In the genomic region with DNA sequence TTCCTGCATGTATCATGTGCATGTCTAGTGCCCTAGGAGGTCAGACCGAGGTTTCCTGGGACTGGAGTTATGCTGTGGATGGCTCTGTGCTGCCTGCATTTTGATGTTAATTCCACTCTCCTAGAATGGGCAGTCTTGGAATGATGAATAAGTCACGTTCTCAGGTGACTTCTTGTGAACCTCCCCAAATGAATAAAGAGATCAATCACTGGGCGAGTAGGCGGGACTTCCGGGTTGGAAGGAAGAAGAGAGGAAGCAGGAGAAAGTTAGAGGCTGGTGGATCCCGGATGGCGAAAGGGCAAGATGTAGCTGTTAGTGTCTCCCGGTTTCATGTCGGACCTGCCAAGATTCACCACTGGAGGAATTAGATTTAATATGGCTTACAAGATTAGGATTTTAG, we compare ENCODE assay signal across 28 mouse cellular contexts.
DNase-seq lines count a peak whose midpoint lies in the region; ATAC-seq and TF ChIP-seq lines count a peak whose summit lies in the region.
"Had no signal": no experiment of that assay in that cellular context is flagged by ENCODE, and none has a peak within 500 bp of the region (broad histone marks: within the 10 kb centered on the region; RNA-seq: fewer than 3 reads in every experiment).

No protein-coding gene starts in this region.

- no peak for TF ChIP-seq EP300 in liver, postnatal 0 days (IDR thresholded peaks at IDR 0.05; ENCODE audit: low read depth)

- no peak for ATAC-seq in liver, postnatal 0 days
- no peak for ATAC-seq in liver, embryonic 12.5 days
- ATAC-seq: forebrain, embryonic 14.5 days; forebrain, postnatal 0 days; hindbrain, postnatal 0 days; inflammation-experienced regulatory T-cells, adult 6 months; Patski had no signal

- H3K9ac ChIP-seq in liver, postnatal 0 days (replicated peaks) = no peak overlapping the region
- no peak overlapping the region for H3K9ac ChIP-seq in liver, embryonic 12.5 days
- H3K9ac ChIP-seq: embryonic facial prominence, embryonic 12.5 days; embryonic facial prominence, embryonic 15.5 days; forebrain, postnatal 0 days; heart, embryonic 13.5 days; hindbrain, embryonic 14.5 days had no signal

- H3K4me3 ChIP-seq in liver, postnatal 0 days (ENCODE audit: low read depth, low read length) = no peak overlapping the region
- H3K4me3 ChIP-seq in liver, embryonic 12.5 days = no peak overlapping the region
- H3K4me3 ChIP-seq: embryonic facial prominence, embryonic 12.5 days; embryonic facial prominence, embryonic 15.5 days; gastrocnemius, adult 2 months; heart, embryonic 13.5 days had no signal

- peak overlapping the region; percentile 34; the same call in 1 of the 2 replicates for H3K27ac ChIP-seq in liver, postnatal 0 days (ENCODE audit: low read depth)
- H3K27ac ChIP-seq in liver, embryonic 12.5 days = no peak overlapping the region
- H3K27ac ChIP-seq: embryonic facial prominence, embryonic 12.5 days; embryonic facial prominence, embryonic 15.5 days; gastrocnemius, adult 2 months; heart, embryonic 13.5 days; hindbrain, embryonic 14.5 days; hindbrain, postnatal 0 days had no signal

- no peak for TF ChIP-seq CTCF in liver, postnatal 0 days (IDR thresholded peaks at IDR 0.05; ENCODE audit: low read depth)

- no peaks in the 10 kb centered on the region for H3K9me3 ChIP-seq in liver, postnatal 0 days (ENCODE audit: low read length)
- H3K9me3 ChIP-seq in liver, embryonic 12.5 days (replicated peaks) = no peaks in the 10 kb centered on the region
- H3K9me3 ChIP-seq: embryonic facial prominence, embryonic 12.5 days; embryonic facial prominence, embryonic 15.5 days; heart, embryonic 13.5 days had no signal

- H3K4me1 ChIP-seq in liver, postnatal 0 days (ENCODE audit: insufficient read depth) = peaks cover 6% of the 10 kb centered on the region; the same call in 1 of the 2 replicates
- peaks cover 6% of the 10 kb centered on the region for H3K4me1 ChIP-seq in liver, embryonic 12.5 days

- H3K4me2 ChIP-seq in liver, postnatal 0 days (ENCODE audit: low read depth, low read length) = no peak overlapping the region
- no peak overlapping the region for H3K4me2 ChIP-seq in liver, embryonic 12.5 days
- H3K4me2 ChIP-seq: embryonic facial prominence, embryonic 12.5 days; embryonic facial prominence, embryonic 15.5 days; heart, embryonic 13.5 days; hindbrain, embryonic 14.5 days had no signal

- 73% methylated on average over 9 of the region's 9 CpGs for WGBS in liver, postnatal 0 days (ENCODE audit: insufficient replicate concordance)
- WGBS in liver, embryonic 12.5 days (ENCODE audit: insufficient replicate concordance) = 66% methylated on average over 9 of the region's 9 CpGs

- no peak for DNase-seq in liver, postnatal 0 days
- DNase-seq in ES-CJ7 (ENCODE audit: low read depth, low spot score) = peak; percentile 90
- DNase-seq in WW6 (ENCODE audit: low read depth, low spot score) = peak; percentile 57
- DNase-seq in adrenal gland, adult 8-10 months = no peak
- DNase-seq in lung, adult 18-20 months = no peak
- no peak for DNase-seq in thymus, postnatal 14 days
- DNase-seq: adrenal gland, postnatal 14 days; cerebellum, adult 11 months; cerebellum, adult 2 months; cerebellum, adult 9-11 months; cerebellum, postnatal 25 days; forebrain, postnatal 0 days; gastrocnemius, adult 2 months; gastrocnemius, postnatal 14 days; heart, adult 18-20 months; heart, postnatal 14 days; heart, postnatal 4 days; kidney, adult 18-20 months had no signal

- H3K36me3 ChIP-seq in liver, postnatal 0 days (replicated peaks; ENCODE audit: insufficient read depth, low read length) = no peaks in the 10 kb centered on the region
- H3K36me3 ChIP-seq in liver, embryonic 12.5 days = no peaks in the 10 kb centered on the region
- H3K36me3 ChIP-seq: embryonic facial prominence, embryonic 12.5 days; embryonic facial prominence, embryonic 15.5 days; G1E had no signal

- no peaks in the 10 kb centered on the region for H3K27me3 ChIP-seq in liver, postnatal 0 days (ENCODE audit: insufficient read depth, low read length)
- peaks cover 20% of the 10 kb centered on the region for H3K27me3 ChIP-seq in liver, embryonic 12.5 days (replicated peaks)
- H3K27me3 ChIP-seq: embryonic facial prominence, embryonic 15.5 days; heart, embryonic 13.5 days; Patski had no signal

Comparison
In these comparisons a context has a peak if more than half of its experiments do, and no peak if none do; other contexts are left out.
1. DNase-seq: peak in ES-CJ7 (single experiment) and WW6 (single experiment); none in liver, postnatal 0 days (single experiment), adrenal gland, adult 8-10 months (single experiment), lung, adult 18-20 months (0 of 2) and thymus, postnatal 14 days (single experiment).